Mouse (Mus musculus) embryonic facial prominence, embryonic 10.5 days (tissue): ENCODE data around the gene Gm136. TPM values are rescaled to one million over a fixed set of nuclear protein-coding genes. Genes with fewer than 3 reads are reported as not detected.

Source experiments
- DNase-seq: peaks from one replicate; pipeline ENCODE4 v3.0.0-alpha.2; 2017; ENCODE audit warnings: low spot score
- H3K27ac ChIP-seq: fragments of 300-500 bp; sonication (generic); replicated peaks from 2 replicates; pipeline ENCODE4 v1.5.1; 2016; ENCODE audit warnings: mild to moderate bottlenecking
- H3K27me3 ChIP-seq: fragments of 300-500 bp; sonication (generic); replicated peaks from 2 replicates; pipeline ENCODE4 v1.6.1; 2016; ENCODE audit warnings: low read depth, mild to moderate bottlenecking; ENCODE audit not compliant: poor library complexity, severe bottlenecking
- H3K36me3 ChIP-seq: fragments of 300-500 bp; sonication (generic); replicated peaks from 2 replicates; pipeline ENCODE4 v1.6.1; 2016; ENCODE audit warnings: mild to moderate bottlenecking, moderate library complexity
- H3K4me1 ChIP-seq: fragments of 300-500 bp; sonication (generic); 2 replicates; pipeline ENCODE4 v1.6.1; 2016
- H3K4me3 ChIP-seq: fragments of 300-500 bp; sonication (generic); 2 replicates; pipeline ENCODE4 v1.5.1; 2016; ENCODE audit warnings: mild to moderate bottlenecking, moderate library complexity
- H3K9me3 ChIP-seq: fragments of 300-500 bp; sonication (generic); 2 replicates; pipeline ENCODE4 v1.6.1; 2016; ENCODE audit warnings: mild to moderate bottlenecking
- WGBS: fragments of 180-500 bp; shearing (Covaris S2); methylation state at CpG from one replicate; pipeline ENCODE4 v1.1.7; 2016; 5-methylcytosine and 5-hydroxymethylcytosine counted together
- polyA plus RNA-seq: library from polyadenylated mRNA; unstranded; fragments of >200 nt; fragmentation: Nextera tagmentation; extraction: Ambion mirVana; gene quantifications from 2 replicates; pipeline ENCODE4 v1.2.1, GENCODE M21; 2016

The Gm136 gene
- not detected in 2 replicates for polyA plus RNA-seq

DNA sequence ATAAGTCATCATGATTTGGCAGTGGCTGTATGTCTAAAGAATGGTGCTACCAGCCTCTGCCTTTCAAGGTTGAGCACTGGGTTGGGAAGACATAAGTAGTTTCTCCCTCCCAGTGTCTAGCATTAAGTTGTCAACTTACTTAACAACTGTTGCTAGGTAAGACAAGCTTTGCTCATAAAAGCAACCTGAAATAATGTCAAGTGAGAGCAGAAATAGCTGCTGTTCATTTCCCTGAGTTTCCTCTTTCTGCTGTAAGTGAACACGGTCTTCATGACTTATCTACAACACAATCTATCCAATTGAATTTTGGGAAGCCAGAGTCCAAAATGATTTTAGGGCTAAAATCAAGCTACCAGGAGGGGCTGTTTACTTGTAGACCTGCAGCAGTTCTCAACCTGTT lies at the start of gene Gm136:
Gm136 (minus strand) TSS at position 101 of the 400 bp plus-strand sequence.
- Histone ChIP-seq H3K4me1 (no peaks in the 10 kb centered on the region), H3K27me3 (no peaks in the 10 kb centered on the region), H3K9me3 (no peaks in the 10 kb centered on the region), H3K36me3 (no peaks in the 10 kb centered on the region), H3K27ac (no peak within 1 kb of the TSS), H3K4me3 (no peak within 1 kb of the TSS)
- no peak for DNase-seq
- 95% methylated on average over 1 of the region's 1 CpGs for WGBS

GRCm38 (mm10) chr4:34801166-34802034 lies 45.3 kb upstream of the Gm136 start:
- no peaks in the 10 kb centered on the region for H3K4me1 ChIP-seq

DNA sequence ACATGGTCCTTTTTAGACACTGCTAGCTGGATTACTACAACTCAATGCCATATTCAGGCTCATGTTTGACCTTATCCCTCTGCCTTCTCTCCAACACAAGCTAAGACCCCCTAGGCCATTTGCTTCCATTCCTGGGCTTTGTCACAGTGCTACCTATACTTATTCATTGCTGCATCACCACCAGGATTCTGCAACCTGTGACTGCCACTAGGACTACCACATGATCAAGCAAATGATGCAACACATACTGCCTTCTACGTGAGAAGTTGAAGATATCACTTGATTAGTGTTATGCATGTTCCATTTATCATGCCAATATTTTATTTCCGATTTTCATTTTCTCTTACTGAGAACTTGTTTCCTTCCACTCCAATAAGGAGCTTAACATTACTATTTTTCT lies 41.9 kb upstream of the Gm136 start:
- Histone ChIP-seq H3K4me1 (no peaks in the 10 kb centered on the region), H3K27me3 (no peaks in the 10 kb centered on the region), H3K9me3 (no peaks in the 10 kb centered on the region), H3K27ac (no peak overlapping the region), H3K4me3 (no peak overlapping the region), H3K36me3 (peaks cover 5% of the 10 kb centered on the region)
- WGBS: 90% methylated on average over 2 of the region's 2 CpGs
- DNase-seq: no peak

More at GRCm38 (mm10) chr4:34801166-34802034, 45.3 kb upstream of the Gm136 start:
- H3K4me3 ChIP-seq: no peak overlapping the region
- H3K27me3 ChIP-seq: no peaks in the 10 kb centered on the region
- WGBS: 85% methylated on average over 14 of the region's 14 CpGs
- H3K36me3 ChIP-seq: peaks cover 29% of the 10 kb centered on the region
- no peaks in the 10 kb centered on the region for H3K9me3 ChIP-seq
- DNase-seq: no peak
- no peak overlapping the region for H3K27ac ChIP-seq

DNA sequence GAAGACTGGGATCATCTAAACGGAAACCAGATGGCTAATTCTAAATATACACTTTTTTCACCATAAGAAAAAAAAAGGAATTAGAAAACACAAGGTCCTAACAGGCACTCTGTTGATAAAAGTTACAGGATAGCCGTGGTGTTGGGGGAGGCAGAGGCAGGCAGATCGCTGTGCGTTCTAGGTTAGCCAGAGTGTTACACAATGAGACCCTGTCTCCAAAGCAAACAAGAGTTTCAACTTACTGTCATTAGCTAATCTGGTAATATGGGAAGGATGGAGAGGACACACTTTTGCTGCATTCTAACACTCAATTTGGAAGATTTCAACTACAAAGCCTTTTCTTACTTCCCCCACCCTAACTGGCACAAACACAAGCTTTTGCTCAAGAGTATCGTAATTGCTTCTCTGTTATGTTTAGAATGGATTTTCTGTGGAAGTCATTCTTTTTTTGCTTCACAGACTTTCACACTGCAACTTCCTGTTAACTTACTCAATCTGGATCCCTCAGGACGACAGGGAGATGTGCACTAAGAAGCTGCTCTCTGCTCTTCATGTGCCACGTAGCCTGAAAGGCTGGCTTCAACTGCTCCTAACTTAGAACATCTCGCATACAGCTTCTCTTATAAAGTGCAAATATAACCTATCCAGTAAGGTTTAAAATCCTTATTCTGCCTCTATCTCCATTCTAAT lies 41.4 kb upstream of the Gm136 start:
- Histone ChIP-seq H3K4me3 (no peak overlapping the region), H3K27ac (no peak overlapping the region), H3K4me1 (no peaks in the 10 kb centered on the region), H3K27me3 (no peaks in the 10 kb centered on the region), H3K36me3 (no peaks in the 10 kb centered on the region; the same call in none of the 2 replicates), H3K9me3 (no peaks in the 10 kb centered on the region)
- 74% methylated on average over 8 of the region's 8 CpGs for WGBS
- DNase-seq: no peak

- no peak overlapping the region for H3K4me3 ChIP-seq
- DNase-seq: no peak
- H3K27me3 ChIP-seq: no peaks in the 10 kb centered on the region
- WGBS: 87% methylated on average over 5 of the region's 5 CpGs
- H3K36me3 ChIP-seq: no peaks in the 10 kb centered on the region
- no peaks in the 10 kb centered on the region for H3K4me1 ChIP-seq
- no peak overlapping the region for H3K27ac ChIP-seq
- H3K9me3 ChIP-seq: no peaks in the 10 kb centered on the region
These were observed 40.2 kb upstream of the Gm136 start for GRCm38 (mm10) chr4:34796294-34796693.

DNA sequence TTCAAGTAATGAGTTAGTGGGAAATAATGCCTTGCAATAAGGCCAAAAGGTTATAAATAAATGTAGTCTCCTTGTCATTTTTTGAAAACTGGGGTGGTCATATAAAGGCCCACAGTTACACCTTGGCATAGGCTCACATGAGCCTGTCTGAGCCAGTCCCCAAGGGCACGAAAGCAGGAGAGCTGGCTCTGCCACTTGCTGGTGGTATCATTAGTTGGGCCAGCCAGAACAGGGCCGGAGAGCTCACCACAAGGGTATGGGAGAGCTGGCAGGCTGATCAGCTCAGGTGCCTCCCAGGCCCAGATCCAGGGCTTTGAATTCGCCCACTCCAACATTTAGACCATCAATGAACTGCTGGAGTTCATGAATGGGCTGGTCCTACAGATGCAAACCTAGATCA lies 30.4 kb upstream of the Gm136 start:
- H3K27me3 ChIP-seq: no peaks in the 10 kb centered on the region
- 90% methylated on average over 3 of the region's 3 CpGs for WGBS
- H3K4me1 ChIP-seq: 0 out of 2 replicates have a peak, but pooled peaks cover 5% of the 10 kb centered on the region
- no peaks in the 10 kb centered on the region for H3K9me3 ChIP-seq
- DNase-seq: no peak
- no peak overlapping the region for H3K27ac ChIP-seq
- no peak overlapping the region for H3K4me3 ChIP-seq
- no peaks in the 10 kb centered on the region for H3K36me3 ChIP-seq

DNA sequence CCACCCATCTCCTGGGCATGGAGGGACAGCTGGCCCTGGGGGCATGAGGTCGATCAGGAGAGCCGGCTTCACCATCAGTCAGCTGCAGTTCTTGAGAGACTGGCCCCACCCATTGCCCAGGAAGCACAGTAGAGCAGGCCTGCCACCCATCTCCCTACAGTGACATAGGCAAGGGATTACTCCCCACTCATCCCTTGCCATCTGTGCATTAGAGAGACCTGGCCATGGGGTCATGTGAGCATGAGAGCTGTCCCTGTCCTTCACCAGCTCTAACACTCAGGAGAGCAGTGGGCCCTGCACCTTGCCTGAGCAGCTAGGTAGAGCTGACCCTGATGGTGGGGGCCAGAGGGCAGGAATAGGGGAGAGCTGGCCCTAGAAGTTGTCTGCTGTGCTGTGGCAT lies 29.6 kb upstream of the Gm136 start:
- Histone ChIP-seq H3K36me3 (no peaks in the 10 kb centered on the region), H3K9me3 (no peaks in the 10 kb centered on the region), H3K4me1 (0 out of 2 replicates have a peak, but pooled peaks cover 5% of the 10 kb centered on the region), H3K27me3 (no peaks in the 10 kb centered on the region), H3K4me3 (no peak overlapping the region), H3K27ac (no peak overlapping the region)
- DNase-seq: no peak
- WGBS: 48% methylated on average over 2 of the region's 2 CpGs

DNA sequence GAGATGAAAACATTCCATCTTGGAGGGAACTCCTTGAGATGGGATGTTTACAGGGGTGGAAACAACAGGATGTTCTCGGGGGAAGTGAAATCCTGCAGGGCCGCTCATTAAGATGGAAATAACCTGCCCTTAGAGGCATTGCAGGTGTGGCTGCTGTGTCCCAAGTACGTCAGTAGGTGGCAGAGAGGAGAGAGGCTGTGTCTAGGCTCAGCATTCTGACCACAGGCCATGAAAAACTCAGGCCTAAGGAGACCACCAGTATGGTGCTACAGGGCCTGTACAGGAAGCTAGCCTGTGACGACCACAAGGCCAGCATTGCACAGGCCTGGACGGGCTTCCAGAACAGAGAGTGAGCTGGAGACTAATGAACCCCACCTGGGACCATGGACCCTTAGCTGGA lies 28.8 kb upstream of the Gm136 start:
- no peak overlapping the region for H3K4me3 ChIP-seq
- no peaks in the 10 kb centered on the region for H3K36me3 ChIP-seq
- 0 out of 2 replicates have a peak, but pooled peaks cover 5% of the 10 kb centered on the region for H3K4me1 ChIP-seq
- WGBS: 55% methylated on average over 5 of the region's 5 CpGs
- H3K27me3 ChIP-seq: no peaks in the 10 kb centered on the region
- H3K27ac ChIP-seq: no peak overlapping the region
- DNase-seq: no peak
- H3K9me3 ChIP-seq: no peaks in the 10 kb centered on the region

- no peak overlapping the region for H3K4me3 ChIP-seq
- H3K4me1 ChIP-seq: 0 out of 2 replicates have a peak, but pooled peaks cover 5% of the 10 kb centered on the region
- WGBS: 30% methylated on average over 4 of the region's 4 CpGs
- DNase-seq: no peak
- H3K36me3 ChIP-seq: no peaks in the 10 kb centered on the region
- H3K27ac ChIP-seq: no peak overlapping the region
- no peaks in the 10 kb centered on the region for H3K27me3 ChIP-seq
- no peaks in the 10 kb centered on the region for H3K9me3 ChIP-seq
These were observed 26.7 kb upstream of the Gm136 start for GRCm38 (mm10) chr4:34782730-34783129.

GRCm38 (mm10) chr4:34777677-34778527 lies 21.8 kb upstream of the Gm136 start, which contains the start of gene Smim8:
Smim8 (minus strand) TSS chr4:34778423.
- Histone ChIP-seq H3K4me1 (0 out of 2 replicates have a peak, but pooled peaks cover 3% of the 10 kb centered on the region), H3K36me3 (no peaks in the 10 kb centered on the region), H3K27ac (peak within 1 kb of the TSS; percentile 88), H3K4me3 (peak within 1 kb of the TSS; percentile 75), H3K27me3 (no peaks in the 10 kb centered on the region), H3K9me3 (no peaks in the 10 kb centered on the region)
- DNase-seq: peak; percentile 94
- WGBS: 6% methylated on average over 40 of the region's 40 CpGs

DNA sequence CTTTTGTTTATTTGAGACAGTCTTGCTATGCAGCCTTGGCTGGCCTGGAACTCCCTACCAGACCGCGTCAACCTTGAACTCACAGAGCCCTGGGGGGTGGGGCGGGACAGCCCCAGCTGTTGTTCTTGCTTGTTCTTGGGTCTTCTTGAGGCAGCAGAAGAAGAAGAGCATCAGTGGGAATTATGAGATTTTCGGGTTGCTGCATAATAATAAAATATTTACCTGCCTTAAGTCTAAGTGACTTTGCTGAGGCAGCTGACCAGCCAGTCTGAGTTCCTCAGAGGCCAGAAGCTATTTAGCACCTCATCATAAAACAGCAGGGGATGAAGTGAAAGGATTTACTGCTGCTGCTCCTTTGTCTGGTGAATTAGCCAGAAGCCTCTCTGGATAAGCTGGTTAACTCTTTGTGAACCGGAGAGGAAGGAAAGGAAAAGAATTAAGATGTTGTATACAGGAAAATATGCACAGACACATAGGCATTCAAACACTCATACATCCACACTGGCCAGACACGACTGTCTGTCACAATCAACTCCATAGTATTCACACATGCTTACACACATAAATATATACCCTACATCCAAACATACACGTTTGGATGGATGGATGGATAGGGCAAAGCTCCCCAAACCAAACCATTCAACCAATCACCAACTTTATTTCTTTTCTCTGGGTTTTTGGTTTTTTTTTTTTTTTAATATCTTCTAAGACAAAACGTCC lies 15.7 kb upstream of the Gm136 start:
- H3K27me3 ChIP-seq: no peaks in the 10 kb centered on the region
- no peak overlapping the region for H3K27ac ChIP-seq
- no peaks in the 10 kb centered on the region for H3K9me3 ChIP-seq
- WGBS: 15% methylated on average over 8 of the region's 8 CpGs
- H3K4me1 ChIP-seq: 0 out of 2 replicates have a peak, but pooled peaks cover 1% of the 10 kb centered on the region
- 0 out of 2 replicates have a peak, but pooled peaks cover 10% of the 10 kb centered on the region for H3K36me3 ChIP-seq
- H3K4me3 ChIP-seq: no peak overlapping the region
- DNase-seq: peak; percentile 20
